Mouse (Mus musculus) myocyte (in vitro differentiated cells): Measurements from ENCODE around the gene Slc27a3. TPM values are rescaled to one million over a fixed set of nuclear protein-coding genes. Genes with fewer than 3 reads are reported as not detected.

Experiments
- H3K27me3 ChIP-seq: one replicate; pipeline ENCODE4 v1.6.1; 2011; ENCODE audit not compliant: control insufficient read depth, insufficient read depth, insufficient read length
- H3K36me3 ChIP-seq: one replicate; pipeline ENCODE4 v1.6.1; 2011; ENCODE audit not compliant: control insufficient read depth, insufficient read depth
- H3K4me2 ChIP-seq: one replicate; pipeline ENCODE4 v1.6.1; 2011; ENCODE audit warnings: low read depth, control low read depth
- H3K4me3 ChIP-seq: one replicate; pipeline ENCODE4 v1.5.1; 2011; ENCODE audit warnings: mild to moderate bottlenecking, control low read depth, moderate library complexity
- H3K79me2 ChIP-seq: one replicate; pipeline ENCODE4 v1.6.1; 2011; ENCODE audit not compliant: control insufficient read depth, insufficient read depth
- H3ac ChIP-seq: one replicate; pipeline ENCODE4 v1.6.1; 2011; ENCODE audit not compliant: control insufficient read depth, insufficient read length
- CEBPB ChIP-seq: IDR thresholded peaks from 2 replicates; pipeline ENCODE4 v1.6.1; 2011; ENCODE audit warnings: mild to moderate bottlenecking, moderate library complexity; ENCODE audit not compliant: poor library complexity, insufficient read depth, severe bottlenecking
- E2F4 ChIP-seq: IDR thresholded peaks from one replicate; pipeline ENCODE4 v1.6.1; 2011; ENCODE audit warnings: mild to moderate bottlenecking, control low read depth, moderate library complexity; ENCODE audit not compliant: insufficient read depth
- MAX ChIP-seq: IDR thresholded peaks from one replicate; pipeline ENCODE4 v1.6.1; 2011; ENCODE audit warnings: low read depth, mild to moderate bottlenecking, control low read depth
- MYOD1 ChIP-seq, 3 experiments: IDR thresholded peaks; one replicate each; pipeline ENCODE4 v1.6.1; 2011; ENCODE audit warnings: control low read depth in 2 of 3, low read depth in 2 of 3, mild to moderate bottlenecking in 2 of 3, moderate library complexity in 1 of 3; ENCODE audit not compliant: insufficient read length in 2 of 3, control insufficient read depth in 1 of 3
- MYOG ChIP-seq, 3 experiments: IDR thresholded peaks; one replicate each; pipeline ENCODE4 v1.6.1; 2011; ENCODE audit warnings: control low read depth in 2 of 3, low read depth in 2 of 3, mild to moderate bottlenecking in 2 of 3; ENCODE audit not compliant: insufficient read length in 2 of 3, control insufficient read depth in 1 of 3, insufficient read depth in 1 of 3
- POLR2A ChIP-seq: IDR thresholded peaks from one replicate; pipeline ENCODE4 v1.6.1; 2011; ENCODE audit warnings: low read depth, mild to moderate bottlenecking, control low read depth, moderate library complexity; ENCODE audit not compliant: insufficient read length
- POLR2AphosphoS2 ChIP-seq: IDR thresholded peaks from one replicate; pipeline ENCODE4 v1.6.1; 2011; ENCODE audit warnings: low read depth, control low read depth; ENCODE audit not compliant: insufficient read length
- REST ChIP-seq: IDR thresholded peaks from one replicate; pipeline ENCODE4 v1.6.1; 2011; ENCODE audit warnings: mild to moderate bottlenecking, control low read depth, moderate library complexity; ENCODE audit not compliant: insufficient read depth, insufficient read length
- SRF ChIP-seq: IDR thresholded peaks from one replicate; pipeline ENCODE4 v1.6.1; 2011; ENCODE audit warnings: low read depth; ENCODE audit not compliant: control insufficient read depth, insufficient read length
- TCF12 ChIP-seq: IDR thresholded peaks from one replicate; pipeline ENCODE4 v1.6.1; 2011; ENCODE audit warnings: mild to moderate bottlenecking, control low read depth; ENCODE audit not compliant: poor library complexity, insufficient read depth, severe bottlenecking
- TCF3 ChIP-seq: IDR thresholded peaks from one replicate; pipeline ENCODE4 v1.6.1; 2011; ENCODE audit warnings: low read depth, control low read depth; ENCODE audit not compliant: insufficient read length
- USF1 ChIP-seq: IDR thresholded peaks from one replicate; pipeline ENCODE4 v1.6.1; 2011; ENCODE audit warnings: low read depth, mild to moderate bottlenecking, control low read depth, moderate library complexity
- polyA plus RNA-seq: library from polyadenylated mRNA; unstranded; fragments of >200 nt; fragmentation: generic; extraction: Trizol; gene quantifications from one replicate; pipeline ENCODE4 v1.2.1, GENCODE M21; 2012; ENCODE audit warnings: missing spikeins

Slc27a3 gene
- polyA plus RNA-seq, 1 experiment: 3.4 TPM

- Histone ChIP-seq H3K79me2 (no peaks in the 10 kb centered on the region), H3K27me3 (no peaks in the 10 kb centered on the region), H3K4me3 (no peak overlapping the region), H3ac (no peak overlapping the region), H3K36me3 (peaks cover 29% of the 10 kb centered on the region), H3K4me2 (no peak overlapping the region)
- TF ChIP-seq REST (no peak), E2F4 (no peak), CEBPB (no peak)
These were observed 22.7 kb upstream of the Slc27a3 start for GRCm38 (mm10) chr3:90412312-90413010.

GRCm38 (mm10) chr3:90408721-90409120, 19.0 kb upstream of the Slc27a3 start:
- H3K4me3 ChIP-seq: no peak overlapping the region
- no peaks in the 10 kb centered on the region for H3K79me2 ChIP-seq
- no peaks in the 10 kb centered on the region for H3K27me3 ChIP-seq

GRCm38 (mm10) chr3:90406414-90406813, 16.7 kb upstream of the Slc27a3 start:
- H3K79me2 ChIP-seq: no peaks in the 10 kb centered on the region
- H3K27me3 ChIP-seq: no peaks in the 10 kb centered on the region
- H3K4me2 ChIP-seq: no peak overlapping the region
- H3ac ChIP-seq: no peak overlapping the region
- TF ChIP-seq MAX (no peak), TCF12 (no peak)
- H3K36me3 ChIP-seq: peaks cover 50% of the 10 kb centered on the region
- no peak overlapping the region for H3K4me3 ChIP-seq

More at GRCm38 (mm10) chr3:90408721-90409120, 19.0 kb upstream of the Slc27a3 start:
- Histone ChIP-seq H3K36me3 (peaks cover 27% of the 10 kb centered on the region), H3K4me2 (no peak overlapping the region), H3ac (no peak overlapping the region)
- TF ChIP-seq CEBPB (no peak), MYOG (IDR thresholded peaks at IDR 0.05; ENCODE audit: control insufficient read depth in 1 of 3, insufficient read depth in 1 of 3, insufficient read length in 2 of 3, low read depth in 2 of 3) (no peak), TCF12 (no peak), POLR2A (no peak)

GRCm38 (mm10) chr3:90404609-90405008, 14.9 kb upstream of the Slc27a3 start:
- TF ChIP-seq TCF12 (no peak), CEBPB (no peak), E2F4 (no peak), USF1 (no peak), MAX (no peak), TCF3 (no peak), POLR2A (no peak), POLR2AphosphoS2 (no peak), MYOG (IDR thresholded peaks at IDR 0.05; ENCODE audit: control insufficient read depth in 1 of 3, insufficient read depth in 1 of 3, insufficient read length in 2 of 3, low read depth in 2 of 3) (no peak), MYOD1 (IDR thresholded peaks at IDR 0.05; ENCODE audit: control insufficient read depth in 1 of 3, insufficient read length in 2 of 3, low read depth in 2 of 3) (no peak), REST (no peak), SRF (no peak)
- Histone ChIP-seq H3K79me2 (no peaks in the 10 kb centered on the region), H3K4me3 (no peak overlapping the region)

GRCm38 (mm10) chr3:90404121-90404520, 14.4 kb upstream of the Slc27a3 start:
- Histone ChIP-seq H3K4me2 (no peak overlapping the region), H3K4me3 (no peak overlapping the region), H3ac (no peak overlapping the region), H3K79me2 (no peaks in the 10 kb centered on the region), H3K36me3 (peaks cover 54% of the 10 kb centered on the region), H3K27me3 (no peaks in the 10 kb centered on the region)
- TF ChIP-seq POLR2AphosphoS2 (no peak), REST (no peak), CEBPB (no peak), POLR2A (no peak), MYOD1 (IDR thresholded peaks at IDR 0.05; ENCODE audit: control insufficient read depth in 1 of 3, insufficient read length in 2 of 3, low read depth in 2 of 3) (no peak)

More at GRCm38 (mm10) chr3:90404609-90405008, 14.9 kb upstream of the Slc27a3 start:
- no peak overlapping the region for H3ac ChIP-seq
- no peak overlapping the region for H3K4me2 ChIP-seq
- no peaks in the 10 kb centered on the region for H3K27me3 ChIP-seq
- H3K36me3 ChIP-seq: peaks cover 49% of the 10 kb centered on the region
